Mouse (Mus musculus): ENCODE measurements around the gene Zfp119b.

DNA sequence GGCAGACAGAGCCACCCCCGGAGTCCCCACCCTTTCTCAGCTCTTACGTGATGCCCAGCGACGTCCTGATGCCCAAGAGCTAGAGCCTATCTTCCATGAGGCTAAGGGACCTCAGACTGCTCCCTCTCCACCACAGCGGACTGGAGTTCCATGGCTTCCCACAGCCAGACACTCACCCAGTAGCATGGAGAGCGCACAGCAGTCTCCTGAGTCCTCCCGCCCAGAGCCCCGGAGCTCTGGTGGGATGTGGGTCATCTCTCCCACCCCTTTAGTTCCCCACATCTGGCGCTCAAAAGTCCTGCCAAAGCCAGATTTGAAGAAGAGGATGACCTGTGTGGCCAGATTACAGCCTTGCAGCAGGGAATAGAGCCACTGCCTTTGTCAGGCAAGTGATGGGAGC is 1.3 kb upstream of the Zfp119b start:
- TF ChIP-seq CTCF (IDR thresholded peaks at IDR 0.05; ENCODE audit: low read depth, low read length): no peak
- no peak for TF ChIP-seq POLR2A (IDR thresholded peaks at IDR 0.05; ENCODE audit: insufficient read depth, low read length)
